Mouse (Mus musculus): ENCODE results near the gene Tmcc3. TPM values are rescaled to one million over a fixed set of nuclear protein-coding genes. Genes with fewer than 3 reads are reported as not detected.
A peak's percentile ranks its signal among the peaks of the same experiment; 100 is the strongest.

Tmcc3 gene
- total RNA-seq, 2 experiments from 2014 or later, result 16.0 to 16.7 TPM

- intact Hi-C loops (cut with DNase I), result loop anchor here (10.0 kb wide), 1 partner anchor 544 kb away; the partner anchor contains the start of gene Plxnc1
- no peak for DNase-seq (ENCODE audit: extremely low spot score in 1 of 2, low spot score in 2 of 2)
Observed at GRCm38 (mm10) chr10:94400895-94401294, 89.1 kb downstream of the Tmcc3 start.

- DNase-seq (ENCODE audit: extremely low spot score in 1 of 2, low spot score in 2 of 2), result peak in 1 of 2 experiments; percentile 31
- intact Hi-C loops (cut with DNase I), result loop anchor here (5.0 to 10.0 kb wide), 2 partner anchors 202 to 539 kb away; partner anchors contain the start of gene Plxnc1
Observed at GRCm38 (mm10) chr10:94405456-94405855, 93.7 kb downstream of the Tmcc3 start.

- intact Hi-C loops (cut with DNase I), result loop anchor here (5.0 to 10.0 kb wide), 2 partner anchors 200 to 538 kb away; partner anchors contain the start of gene Plxnc1
- no peak for DNase-seq (ENCODE audit: extremely low spot score in 1 of 2, low spot score in 2 of 2)
Observed at GRCm38 (mm10) chr10:94406821-94407220, 95.1 kb downstream of the Tmcc3 start.

- peak; percentile 78 to 85 for DNase-seq (ENCODE audit: extremely low spot score in 1 of 2, low spot score in 2 of 2)
- intact Hi-C loops (cut with DNase I), result loop anchor here (5.0 to 10.0 kb wide), 2 partner anchors 199 to 536 kb away; partner anchors contain the start of gene Plxnc1
Observed at GRCm38 (mm10) chr10:94408356-94409146, 96.8 kb downstream of the Tmcc3 start.

- intact Hi-C loops (cut with DNase I), result loop anchor here (5.0 to 10.0 kb wide), 2 partner anchors 198 to 535 kb away; partner anchors contain the start of gene Plxnc1
- DNase-seq (ENCODE audit: extremely low spot score in 1 of 2, low spot score in 2 of 2), result peak in 1 of 2 experiments; percentile 30
Observed at GRCm38 (mm10) chr10:94409661-94410060, 97.9 kb downstream of the Tmcc3 start.

- DNase-seq (ENCODE audit: extremely low spot score in 1 of 2, low spot score in 2 of 2), result no peak
- intact Hi-C loops (cut with DNase I), result no loop called here
Observed at GRCm38 (mm10) chr10:94411594-94411993, 99.8 kb downstream of the Tmcc3 start.

- intact Hi-C loops (cut with DNase I), result no loop called here
- DNase-seq (ENCODE audit: extremely low spot score in 1 of 2, low spot score in 2 of 2), result peak; percentile 37 to 48
Observed at GRCm38 (mm10) chr10:94413770-94414651, 102.3 kb downstream of the Tmcc3 start.

- intact Hi-C loops (cut with DNase I), result no loop called here
- no peak for DNase-seq (ENCODE audit: extremely low spot score in 1 of 2, low spot score in 2 of 2)
Observed at GRCm38 (mm10) chr10:94415950-94416844, 104.4 kb downstream of the Tmcc3 start.

- intact Hi-C loops (cut with DNase I), result no loop called here
- no peak for DNase-seq (ENCODE audit: extremely low spot score in 1 of 2, low spot score in 2 of 2)
Observed at GRCm38 (mm10) chr10:94417643-94418042, 105.9 kb downstream of the Tmcc3 start.

GRCm38 (mm10) chr10:94426000-94426920, 114.5 kb downstream of the Tmcc3 start:
- intact Hi-C loops (cut with DNase I), result loop anchor here (5.0 kb wide), 1 partner anchor 91 kb away; no protein-coding TSS in a partner anchor

GRCm38 (mm10) chr10:94426921-94427270, 115.1 kb downstream of the Tmcc3 start:
- no peak for DNase-seq (ENCODE audit: extremely low spot score in 1 of 2, low spot score in 2 of 2)
- intact Hi-C loops (cut with DNase I), result loop anchor here (5.0 kb wide), 1 partner anchor 90 kb away; no protein-coding TSS in a partner anchor

More at GRCm38 (mm10) chr10:94426000-94426920, 114.5 kb downstream of the Tmcc3 start:
- peak; percentile 80 to 90 for DNase-seq (ENCODE audit: extremely low spot score in 1 of 2, low spot score in 2 of 2)

GRCm38 (mm10) chr10:94428186-94428942, 116.6 kb downstream of the Tmcc3 start:
- intact Hi-C loops (cut with DNase I), result loop anchor here (5.0 kb wide), 1 partner anchor 89 kb away; no protein-coding TSS in a partner anchor
- peak in 1 of 2 experiments; percentile 51 for DNase-seq (ENCODE audit: extremely low spot score in 1 of 2, low spot score in 2 of 2)

GRCm38 (mm10) chr10:94430566-94430965, 118.8 kb downstream of the Tmcc3 start:
- intact Hi-C loops (cut with DNase I), result no loop called here
- no peak for DNase-seq (ENCODE audit: extremely low spot score in 1 of 2, low spot score in 2 of 2)

GRCm38 (mm10) chr10:94432933-94433332, 121.2 kb downstream of the Tmcc3 start:
- intact Hi-C loops (cut with DNase I), result no loop called here
- DNase-seq (ENCODE audit: extremely low spot score in 1 of 2, low spot score in 2 of 2), result peak in 1 of 2 experiments; percentile 67

GRCm38 (mm10) chr10:94433901-94434300, 122.2 kb downstream of the Tmcc3 start:
- intact Hi-C loops (cut with DNase I), result no loop called here
- DNase-seq (ENCODE audit: extremely low spot score in 1 of 2, low spot score in 2 of 2), result no peak

- intact Hi-C loops (cut with DNase I), result no loop called here
- peak in 1 of 2 experiments; percentile 41 for DNase-seq (ENCODE audit: extremely low spot score in 1 of 2, low spot score in 2 of 2)
Observed at GRCm38 (mm10) chr10:94442725-94443124, 131.0 kb downstream of the Tmcc3 start.
